Mouse (Mus musculus) ES-E14 (cell line): ENCODE measurements at regions not wholly inside any gene's neighbourhood (a gene's known extent, or its start where the extent isn't known, plus 50 kb on each side); places are given as distances from the start of the nearest gene placed in this dataset.

Source experiments
- DNase-seq: peaks from one replicate; pipeline ENCODE4 v3.0.0-alpha.2; 2013; ENCODE audit warnings: low read depth, low spot score
- H3K27ac ChIP-seq: 2 replicates; pipeline ENCODE4 v1.5.1; 2012; ENCODE audit warnings: low read depth, mild to moderate bottlenecking, low read length, moderate library complexity, mixed read lengths; ENCODE audit not compliant: poor library complexity, insufficient read depth, severe bottlenecking
- H3K36me3 ChIP-seq: 2 replicates; pipeline ENCODE4 v1.6.1; 2012; ENCODE audit warnings: mild to moderate bottlenecking, low read length, moderate library complexity, mixed read lengths; ENCODE audit not compliant: control insufficient read depth, poor library complexity, insufficient read depth, severe bottlenecking
- H3K4me1 ChIP-seq, 2 experiments: fragments of 150-350 bp in 1 of 2; sonication (generic) in 1 of 2; 2 replicates each; pipeline ENCODE4 v1.6.1; 2012; ENCODE audit warnings: low read length in 2 of 2, mild to moderate bottlenecking in 1 of 2, mixed read lengths in 1 of 2; ENCODE audit not compliant: control insufficient read depth in 2 of 2, insufficient read depth in 2 of 2, poor library complexity in 1 of 2
- H3K4me3 ChIP-seq, 2 experiments: fragments of 150-350 bp in 1 of 2; sonication (generic) in 1 of 2; 2 replicates each; pipeline ENCODE4 v1.5.1; 2012; ENCODE audit warnings: low read length in 2 of 2, low read depth in 1 of 2, mild to moderate bottlenecking in 1 of 2, mixed read lengths in 1 of 2; ENCODE audit not compliant: insufficient read depth in 1 of 2, poor library complexity in 1 of 2, severe bottlenecking in 1 of 2
- H3K9ac ChIP-seq: 2 replicates; pipeline ENCODE4 v1.6.1; 2012; ENCODE audit warnings: low read depth, mild to moderate bottlenecking, low read length, mixed read lengths; ENCODE audit not compliant: poor library complexity, insufficient read depth, severe bottlenecking
- H3K9me3 ChIP-seq: fragments of 150-350 bp; sonication (generic); 2 replicates; pipeline ENCODE4 v1.6.1; 2012; ENCODE audit warnings: low read depth, mild to moderate bottlenecking, low read length; ENCODE audit not compliant: control insufficient read depth, insufficient read depth
- CHD2 ChIP-seq: IDR thresholded peaks from 2 replicates; pipeline ENCODE4 v1.6.1; 2014; ENCODE audit warnings: mild to moderate bottlenecking, low read depth, low read length, inconsistent platforms
- HCFC1 ChIP-seq: IDR thresholded peaks from 2 replicates; pipeline ENCODE4 v1.6.1; 2012; ENCODE audit warnings: low read length, inconsistent platforms, borderline replicate concordance; ENCODE audit not compliant: insufficient read depth
- MAFK ChIP-seq: IDR thresholded peaks from 2 replicates; pipeline ENCODE4 v1.6.1; 2014; ENCODE audit warnings: mild to moderate bottlenecking, low read depth, low read length, inconsistent platforms; ENCODE audit not compliant: insufficient read depth
- ZC3H11A ChIP-seq: IDR thresholded peaks from 2 replicates; pipeline ENCODE4 v1.6.1; 2012; ENCODE audit warnings: low read depth, mild to moderate bottlenecking, inconsistent platforms, low read length, borderline replicate concordance
- ZNF384 ChIP-seq: IDR thresholded peaks from 2 replicates; pipeline ENCODE4 v1.6.1; 2012; ENCODE audit warnings: low read depth, low read length, inconsistent platforms
- in situ Hi-C, 2 experiments: fragments of 600-800 bp; cut with MboI; formaldehyde crosslinking; loops; one replicate each; pipeline ENCODE4 v1.15.1; 2025; ENCODE audit warnings: low sequenced_read_pairs in 2 of 2, inconsistent platforms in 1 of 2; ENCODE audit not compliant: unreplicated experiment in 2 of 2

DNA sequence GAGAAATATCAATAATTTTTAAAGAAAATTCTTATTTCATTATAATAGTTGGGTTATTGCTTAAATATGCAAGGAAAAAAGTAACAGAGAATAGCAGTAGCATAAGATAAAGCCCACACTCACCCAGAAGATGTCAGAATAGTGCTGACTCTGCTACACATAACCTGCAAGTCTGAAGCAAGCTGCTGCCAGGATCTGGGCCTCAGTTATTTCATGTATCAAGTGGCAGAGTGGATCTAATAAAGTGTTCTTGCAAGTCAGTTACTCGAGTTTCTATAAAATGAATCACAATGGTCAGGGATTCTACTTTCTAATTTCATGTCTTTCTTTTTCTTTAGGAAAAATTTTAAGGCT is 466.2 kb downstream of the Klhl13 start:
- TF ChIP-seq MAFK (no peak), HCFC1 (no peak), ZC3H11A (no peak), ZNF384 (no peak), CHD2 (no peak)
- H3K27ac ChIP-seq: no peak overlapping the region
- no peak overlapping the region for H3K9ac ChIP-seq
- no peak overlapping the region for H3K4me3 ChIP-seq
- no peaks in the 10 kb centered on the region for H3K4me1 ChIP-seq
- no peak for DNase-seq
- H3K36me3 ChIP-seq: no peaks in the 10 kb centered on the region
- H3K9me3 ChIP-seq: no peaks in the 10 kb centered on the region
- in situ Hi-C loops: no loop called here

DNA sequence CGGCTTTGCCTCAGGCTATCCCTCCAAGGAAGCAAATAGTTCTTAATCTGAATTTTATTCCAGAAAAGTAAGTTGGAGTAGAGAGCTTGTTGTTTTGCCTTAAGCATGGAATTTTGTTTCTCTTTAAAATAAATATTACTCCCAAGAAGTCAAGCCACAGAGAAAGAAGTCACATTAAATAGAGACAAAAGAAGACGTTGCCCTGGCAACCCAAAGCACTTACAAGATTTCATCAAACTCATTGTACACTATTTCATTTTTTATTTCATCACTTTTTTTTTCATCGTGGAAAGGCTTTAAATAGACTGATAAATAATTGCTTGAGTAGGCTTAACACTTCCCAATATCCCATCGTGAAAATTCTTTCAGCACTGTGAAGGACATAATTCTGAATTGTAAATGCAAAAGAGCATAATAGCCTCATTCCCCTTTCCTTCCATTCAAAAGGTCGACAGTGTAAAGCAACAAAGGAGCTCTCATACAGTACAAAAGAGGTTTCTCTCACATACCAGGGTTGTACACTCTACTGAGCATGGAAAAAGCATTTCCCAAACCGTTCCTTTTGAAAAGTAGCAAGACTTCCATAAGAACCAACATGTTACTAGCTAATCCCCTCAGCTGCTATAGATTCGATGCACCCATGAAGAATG is 466.7 kb downstream of the Klhl13 start:
- H3K4me1 ChIP-seq: no peaks in the 10 kb centered on the region
- no peak for DNase-seq
- no peaks in the 10 kb centered on the region for H3K36me3 ChIP-seq
- no peaks in the 10 kb centered on the region for H3K9me3 ChIP-seq
- no peak for TF ChIP-seq ZNF384
- no peak for TF ChIP-seq HCFC1
- TF ChIP-seq MAFK: no peak
- no peak for TF ChIP-seq CHD2
- no peak for TF ChIP-seq ZC3H11A
- in situ Hi-C loops: no loop called here
- no peak overlapping the region for H3K27ac ChIP-seq
- no peak overlapping the region for H3K9ac ChIP-seq
- no peak overlapping the region for H3K4me3 ChIP-seq

DNA sequence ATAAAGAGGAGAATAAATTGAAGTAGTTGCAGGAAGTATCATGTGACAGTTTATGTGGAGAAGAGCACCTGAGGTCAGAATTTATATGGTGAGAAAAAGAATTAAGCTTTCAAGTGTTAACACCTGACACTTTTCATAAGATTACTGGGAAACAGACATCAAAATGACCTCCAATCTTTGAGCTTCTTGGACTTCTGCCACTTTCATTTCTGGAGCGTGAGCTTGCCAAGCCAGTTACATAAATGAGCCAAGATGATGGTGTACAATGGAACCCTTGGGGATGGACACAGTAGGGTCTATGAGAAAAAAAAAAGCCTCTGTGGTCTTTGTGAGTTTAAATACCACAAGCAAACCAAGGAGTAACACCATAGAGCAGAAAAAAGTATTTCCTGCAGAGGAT is 495.1 kb downstream of the Klhl13 start:
- no peak for TF ChIP-seq ZC3H11A
- no peak for TF ChIP-seq HCFC1
- no peak for TF ChIP-seq CHD2
- TF ChIP-seq MAFK: no peak
- no peak for TF ChIP-seq ZNF384
- no peak for DNase-seq
- no peak overlapping the region for H3K27ac ChIP-seq
- H3K36me3 ChIP-seq: no peaks in the 10 kb centered on the region
- in situ Hi-C loops: no loop called here
- H3K9me3 ChIP-seq: no peaks in the 10 kb centered on the region
- no peak overlapping the region for H3K9ac ChIP-seq
- no peaks in the 10 kb centered on the region for H3K4me1 ChIP-seq
- no peak overlapping the region for H3K4me3 ChIP-seq

DNA sequence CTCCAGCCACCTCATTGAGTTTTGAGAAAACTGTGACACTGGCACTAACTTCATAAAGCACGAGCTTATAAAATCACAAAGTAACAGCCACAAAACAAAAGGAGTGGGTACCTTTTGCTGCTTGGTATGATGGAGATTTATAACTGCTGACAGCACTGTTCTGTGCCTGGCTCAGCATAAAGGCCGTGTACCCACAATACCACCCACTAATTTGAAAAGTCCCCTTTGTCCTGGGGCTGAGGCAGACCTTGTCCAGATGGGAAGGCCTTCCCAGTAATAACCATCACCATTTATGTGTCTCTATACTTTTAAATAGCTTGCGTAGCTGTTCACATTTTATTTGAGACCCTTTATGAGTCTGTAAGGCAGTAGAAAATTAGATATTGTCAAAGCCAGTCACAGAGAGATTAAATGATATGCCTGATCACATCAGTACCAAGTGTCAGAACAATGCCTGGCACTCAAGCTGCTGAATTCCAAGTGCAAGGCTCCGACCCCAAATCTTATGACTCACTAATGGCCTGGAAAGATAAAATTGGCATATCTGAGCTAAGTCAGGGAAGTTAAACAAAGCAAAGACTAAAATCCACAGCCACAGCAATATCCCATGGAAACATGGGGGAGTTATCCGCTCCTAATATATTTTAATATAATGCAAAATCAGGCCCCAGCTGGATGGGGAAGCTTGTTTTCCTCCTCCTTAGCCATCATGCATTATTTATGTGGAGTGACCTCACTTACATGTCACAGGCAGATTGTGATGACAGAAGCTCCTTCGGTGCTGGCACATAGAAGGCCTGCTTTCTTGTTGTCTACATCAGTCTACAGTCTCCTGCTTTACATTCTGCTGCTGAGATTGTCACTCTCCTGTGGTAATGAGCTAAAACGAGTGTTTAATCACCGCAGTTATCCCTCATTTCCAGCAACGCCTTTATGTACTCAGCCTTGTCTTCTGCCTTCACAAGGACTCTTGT is 515.1 kb downstream of the Klhl13 start:
- TF ChIP-seq ZNF384 (no peak), ZC3H11A (no peak), HCFC1 (no peak), CHD2 (no peak), MAFK (no peak)
- Histone ChIP-seq H3K4me1 (no peaks in the 10 kb centered on the region), H3K9me3 (no peaks in the 10 kb centered on the region), H3K9ac (no peak overlapping the region), H3K27ac (no peak overlapping the region), H3K4me3 (no peak overlapping the region), H3K36me3 (no peaks in the 10 kb centered on the region)
- in situ Hi-C loops: no loop called here
- no peak for DNase-seq

DNA sequence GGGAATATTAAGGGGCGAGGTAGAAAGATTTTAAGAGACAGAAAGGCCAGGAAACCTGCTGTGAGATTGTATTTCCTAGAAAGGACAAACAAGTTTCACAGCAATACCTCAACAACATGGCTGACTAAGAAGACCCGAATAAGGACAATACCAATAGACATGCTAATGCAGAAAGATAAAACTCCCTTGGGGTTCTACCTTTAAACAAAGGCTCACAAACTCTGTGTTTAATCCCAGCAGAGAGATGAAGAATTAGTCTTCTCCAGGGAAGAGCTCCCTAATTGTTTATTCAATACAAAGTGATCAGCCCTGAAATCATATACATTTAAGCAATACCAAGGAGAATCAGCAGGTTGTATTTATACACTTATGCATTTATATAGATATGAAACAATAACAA is 516.1 kb downstream of the Klhl13 start:
- Histone ChIP-seq H3K4me1 (no peaks in the 10 kb centered on the region), H3K27ac (no peak overlapping the region), H3K36me3 (no peaks in the 10 kb centered on the region), H3K9ac (no peak overlapping the region), H3K4me3 (no peak overlapping the region), H3K9me3 (no peaks in the 10 kb centered on the region)
- in situ Hi-C loops: no loop called here
- peak; percentile 7 for DNase-seq
- no peak for TF ChIP-seq CHD2
- TF ChIP-seq ZC3H11A: no peak
- no peak for TF ChIP-seq MAFK
- TF ChIP-seq ZNF384: no peak
- TF ChIP-seq HCFC1: no peak
